Mouse (Mus musculus) E14TG2a.4 (cell line): ENCODE data around the gene Tprg.

Experiments
- H3K27me3 ChIP-seq: 2 replicates; pipeline ENCODE4 v1.6.1; 2014; ENCODE audit warnings: low read length, control low read depth; ENCODE audit not compliant: insufficient read depth
- H3K36me3 ChIP-seq: 2 replicates; pipeline ENCODE4 v1.6.1; 2014; ENCODE audit warnings: low read length, control low read depth; ENCODE audit not compliant: insufficient read depth
- H3K4me1 ChIP-seq: replicated peaks from 2 replicates; pipeline ENCODE4 v1.6.1; 2014; ENCODE audit warnings: low read depth, low read length, control low read depth
- H3K4me3 ChIP-seq: replicated peaks from 2 replicates; pipeline ENCODE4 v1.5.1; 2014; ENCODE audit warnings: mild to moderate bottlenecking, low read length
- H3K9me3 ChIP-seq: 2 replicates; pipeline ENCODE4 v1.6.1; 2014; ENCODE audit warnings: low read length, control low read depth
- CTCF ChIP-seq: conservative IDR thresholded peaks from 2 replicates; pipeline ENCODE4 v1.5.1; 2014; ENCODE audit warnings: low read length
- NANOG ChIP-seq: IDR thresholded peaks from 2 replicates; pipeline ENCODE4 v1.6.1; 2014; ENCODE audit warnings: borderline replicate concordance, low read length, mixed read lengths
- POU5F1 ChIP-seq: IDR thresholded peaks from 2 replicates; pipeline ENCODE4 v1.6.1; 2014; ENCODE audit warnings: low read length, borderline replicate concordance

Tprg gene

GRCm38 (mm10) chr16:25298204-25298603 lies 11.6 kb downstream of the Tprg start:
- H3K4me3 ChIP-seq, result no peak overlapping the region
- no peaks in the 10 kb centered on the region for H3K9me3 ChIP-seq
- no peaks in the 10 kb centered on the region for H3K4me1 ChIP-seq
- TF ChIP-seq NANOG, result no peak
- TF ChIP-seq CTCF, result no peak
- TF ChIP-seq POU5F1, result no peak
- H3K27me3 ChIP-seq, result no peaks in the 10 kb centered on the region
- no peaks in the 10 kb centered on the region for H3K36me3 ChIP-seq

GRCm38 (mm10) chr16:25302616-25303015 lies 16.0 kb downstream of the Tprg start:
- H3K9me3 ChIP-seq, result no peaks in the 10 kb centered on the region
- H3K36me3 ChIP-seq, result no peaks in the 10 kb centered on the region
- no peaks in the 10 kb centered on the region for H3K27me3 ChIP-seq
- H3K4me1 ChIP-seq, result no peaks in the 10 kb centered on the region
- no peak overlapping the region for H3K4me3 ChIP-seq
- no peak for TF ChIP-seq POU5F1
- TF ChIP-seq NANOG, result no peak
- no peak for TF ChIP-seq CTCF

GRCm38 (mm10) chr16:25314006-25314405 lies 27.4 kb downstream of the Tprg start:
- H3K4me1 ChIP-seq, result no peaks in the 10 kb centered on the region
- no peak for TF ChIP-seq POU5F1
- no peak for TF ChIP-seq NANOG
- no peak for TF ChIP-seq CTCF
- H3K27me3 ChIP-seq, result no peaks in the 10 kb centered on the region
- no peak overlapping the region for H3K4me3 ChIP-seq
- H3K9me3 ChIP-seq, result peaks cover 5% of the 10 kb centered on the region; the same call in 1 of the 2 replicates
- no peaks in the 10 kb centered on the region for H3K36me3 ChIP-seq

GRCm38 (mm10) chr16:25315090-25315489 lies 28.5 kb downstream of the Tprg start:
- Histone ChIP-seq H3K4me1 (no peaks in the 10 kb centered on the region), H3K36me3 (no peaks in the 10 kb centered on the region), H3K27me3 (no peaks in the 10 kb centered on the region), H3K4me3 (no peak overlapping the region), H3K9me3 (peaks cover 5% of the 10 kb centered on the region; the same call in 1 of the 2 replicates)
- no peak for TF ChIP-seq CTCF
- TF ChIP-seq POU5F1, result no peak
- TF ChIP-seq NANOG, result no peak

- Histone ChIP-seq H3K4me3 (no peak overlapping the region), H3K4me1 (no peaks in the 10 kb centered on the region), H3K27me3 (no peaks in the 10 kb centered on the region), H3K36me3 (no peaks in the 10 kb centered on the region), H3K9me3 (no peaks in the 10 kb centered on the region)
- TF ChIP-seq POU5F1 (no peak), NANOG (no peak), CTCF (no peak)
Measured at GRCm38 (mm10) chr16:25325631-25326238, 39.1 kb downstream of the Tprg start.

- H3K36me3 ChIP-seq, result no peaks in the 10 kb centered on the region
- H3K27me3 ChIP-seq, result no peaks in the 10 kb centered on the region
- TF ChIP-seq POU5F1 (no peak), CTCF (no peak), NANOG (no peak)
- no peak overlapping the region for H3K4me3 ChIP-seq
- H3K9me3 ChIP-seq, result no peaks in the 10 kb centered on the region
- no peaks in the 10 kb centered on the region for H3K4me1 ChIP-seq
Measured at GRCm38 (mm10) chr16:25333279-25334219, 46.9 kb downstream of the Tprg start.

GRCm38 (mm10) chr16:25335058-25335703 lies 48.6 kb downstream of the Tprg start:
- Histone ChIP-seq H3K9me3 (no peaks in the 10 kb centered on the region), H3K4me1 (no peaks in the 10 kb centered on the region), H3K36me3 (no peaks in the 10 kb centered on the region), H3K27me3 (no peaks in the 10 kb centered on the region), H3K4me3 (no peak overlapping the region)
- TF ChIP-seq POU5F1, result no peak
- TF ChIP-seq CTCF, result no peak

- Histone ChIP-seq H3K4me3 (no peak overlapping the region), H3K4me1 (no peaks in the 10 kb centered on the region), H3K36me3 (no peaks in the 10 kb centered on the region), H3K9me3 (no peaks in the 10 kb centered on the region), H3K27me3 (no peaks in the 10 kb centered on the region)
- no peak for TF ChIP-seq POU5F1
- TF ChIP-seq CTCF, result peak; percentile 58
- no peak for TF ChIP-seq NANOG
Measured at GRCm38 (mm10) chr16:25349626-25350025, 63.0 kb downstream of the Tprg start.

GRCm38 (mm10) chr16:25367834-25368233 lies 81.2 kb downstream of the Tprg start:
- TF ChIP-seq POU5F1, result no peak
- TF ChIP-seq NANOG, result no peak
- Histone ChIP-seq H3K27me3 (no peaks in the 10 kb centered on the region), H3K4me1 (no peaks in the 10 kb centered on the region), H3K4me3 (no peak overlapping the region), H3K9me3 (no peaks in the 10 kb centered on the region), H3K36me3 (no peaks in the 10 kb centered on the region)
